Mouse (Mus musculus) embryonic fibroblast, embryonic 13.5 days (primary cell): ENCODE results near the gene Rabgap1l.

ENCODE experiments used
- CTCF ChIP-seq: IDR thresholded peaks from 2 replicates; pipeline ENCODE4 v1.5.1; 2011; ENCODE audit warnings: mild to moderate bottlenecking, control low read depth, low read length, moderate library complexity, borderline replicate concordance; ENCODE audit not compliant: insufficient read depth
- POLR2A ChIP-seq: IDR thresholded peaks from 2 replicates; pipeline ENCODE4 v1.6.1; 2011; ENCODE audit warnings: low read depth, mild to moderate bottlenecking, control low read depth, low read length, moderate library complexity

DNA sequence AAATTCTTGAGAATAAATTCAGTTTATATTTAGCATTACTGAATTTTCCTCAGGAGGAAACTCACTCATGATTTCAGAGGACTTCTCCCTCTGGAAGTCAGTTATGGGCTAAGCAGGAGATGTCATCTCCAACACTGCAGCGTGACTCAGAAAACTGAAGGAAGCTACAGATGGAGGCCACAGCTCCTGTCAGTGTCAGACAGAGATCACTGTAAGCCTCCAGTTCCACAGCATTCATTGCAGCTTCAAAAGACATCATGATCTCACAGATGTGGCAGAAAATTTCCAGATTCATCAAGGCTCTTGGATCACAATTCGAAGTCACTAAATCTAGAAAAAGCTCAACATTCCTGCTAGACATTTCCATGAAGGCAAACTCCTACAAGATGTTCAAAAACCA, 555.0 kb downstream of the Rabgap1l start:
- TF ChIP-seq POLR2A (no peak), CTCF (no peak)
